Comparison of ENCODE assay signal across 29 mouse cellular contexts in genomic region chr10:21446641-21447040, GRCm38 (mm10).
DNase-seq lines count a peak whose midpoint lies in the region; ATAC-seq and TF ChIP-seq lines count a peak whose summit lies in the region.
"Had no signal": no experiment of that assay in that cellular context is flagged by ENCODE, and none has a peak within 500 bp of the region (broad histone marks: within the 10 kb centered on the region; RNA-seq: fewer than 3 reads in every experiment).

No protein-coding gene starts in this region.

- intact Hi-C loops in heart, postnatal 25 days (cut with DNase I) = no loop called here

- peak; percentile 16 to 62 for DNase-seq in frontal cortex, postnatal 36 days (ENCODE audit: low spot score in 2 of 2)
- no peak for DNase-seq in frontal cortex, postnatal 10 days (ENCODE audit: low spot score in 2 of 2)
- DNase-seq in limb, embryonic 10.5 days (ENCODE audit: low spot score) = no peak
- no peak for DNase-seq in stomach, postnatal 0 days (ENCODE audit: low spot score)
- peak; percentile 62 for DNase-seq in telencephalon, adult 2 months (ENCODE audit: low read depth, low spot score)
- no peak for DNase-seq in heart, postnatal 25 days (ENCODE audit: low spot score)
- DNase-seq: adrenal gland, postnatal 36 days; cerebellum, adult 11 months; cerebellum, postnatal 10 days; gastrocnemius, postnatal 25 days; heart, adult 2 months; heart, postnatal 36 days; kidney, adult 2 months; kidney, postnatal 10 days; retina, postnatal 1 day; spleen, adult 18-20 months; thymus, postnatal 25 days had no signal

- TF ChIP-seq EP300 in stomach, postnatal 0 days (optimal IDR thresholded peaks at IDR 0.05) = no peak

- no peak overlapping the region for H3K27ac ChIP-seq in limb, embryonic 13.5 days
- H3K27ac ChIP-seq in limb, embryonic 10.5 days = no peak overlapping the region
- H3K27ac ChIP-seq in stomach, embryonic 15.5 days = 0 out of 2 replicates have a peak overlapping the region, but pooled peaks have one; percentile 17
- no peak overlapping the region for H3K27ac ChIP-seq in stomach, postnatal 0 days (replicated peaks)
- H3K27ac ChIP-seq: heart, adult 2 months; hindbrain, embryonic 13.5 days; layer of hippocampus, adult 2 months; macrophage; neural tube, embryonic 13.5 days had no signal

- no peak overlapping the region for H3K4me2 ChIP-seq in limb, embryonic 13.5 days (replicated peaks)
- no peak overlapping the region for H3K4me2 ChIP-seq in stomach, embryonic 15.5 days
- H3K4me2 ChIP-seq in stomach, postnatal 0 days (replicated peaks; ENCODE audit: low read depth) = no peak overlapping the region
- H3K4me2 ChIP-seq: hindbrain, embryonic 13.5 days; neural tube, embryonic 13.5 days had no signal

- TF ChIP-seq CTCF in stomach, postnatal 0 days (IDR thresholded peaks at IDR 0.05; ENCODE audit: low read depth) = no peak

- no peak overlapping the region for H3K9ac ChIP-seq in limb, embryonic 13.5 days
- no peak overlapping the region for H3K9ac ChIP-seq in stomach, embryonic 15.5 days
- no peak overlapping the region for H3K9ac ChIP-seq in stomach, postnatal 0 days (ENCODE audit: low read length)
- H3K9ac ChIP-seq: hindbrain, embryonic 13.5 days; neural tube, embryonic 13.5 days had no signal

- no peak overlapping the region for H3K4me3 ChIP-seq in limb, embryonic 13.5 days
- no peak overlapping the region for H3K4me3 ChIP-seq in limb, embryonic 10.5 days
- no peak overlapping the region for H3K4me3 ChIP-seq in stomach, embryonic 15.5 days (replicated peaks)
- no peak overlapping the region for H3K4me3 ChIP-seq in stomach, postnatal 0 days (ENCODE audit: low read depth, low read length)
- H3K4me3 ChIP-seq: heart, adult 2 months; hindbrain, embryonic 13.5 days; layer of hippocampus, adult 2 months; myocyte; neural tube, embryonic 13.5 days had no signal

- peaks cover 38% of the 10 kb centered on the region for H3K4me1 ChIP-seq in limb, embryonic 13.5 days
- peaks cover 14% of the 10 kb centered on the region for H3K4me1 ChIP-seq in limb, embryonic 10.5 days
- H3K4me1 ChIP-seq in stomach, embryonic 15.5 days = peaks cover 5% of the 10 kb centered on the region; the same call in 1 of the 2 replicates
- no peaks in the 10 kb centered on the region for H3K4me1 ChIP-seq in stomach, postnatal 0 days (replicated peaks; ENCODE audit: control insufficient read depth, insufficient read depth)

- ATAC-seq in limb, embryonic 13.5 days (ENCODE audit: low FRiP score, low read depth) = peak; percentile 78
- ATAC-seq in stomach, embryonic 15.5 days (ENCODE audit: insufficient read depth, low FRiP score, low read depth) = no peak
- no peak for ATAC-seq in stomach, postnatal 0 days (ENCODE audit: low FRiP score, low TSS enrichment)
- ATAC-seq: CD4-positive, CD25-positive, alpha-beta regulatory T cell, adult 4 months; forebrain, embryonic 14.5 days; inflammation-experienced regulatory T-cells, adult 6 months; lung, postnatal 0 days; midbrain, embryonic 16.5 days had no signal

- H3K9me3 ChIP-seq in limb, embryonic 13.5 days = peaks cover 3% of the 10 kb centered on the region; the same call in 1 of the 2 replicates
- no peaks in the 10 kb centered on the region for H3K9me3 ChIP-seq in limb, embryonic 10.5 days (replicated peaks)
- H3K9me3 ChIP-seq in stomach, embryonic 15.5 days = no peaks in the 10 kb centered on the region
- no peaks in the 10 kb centered on the region for H3K9me3 ChIP-seq in stomach, postnatal 0 days (ENCODE audit: control insufficient read depth, low read length)
- H3K9me3 ChIP-seq: hindbrain, embryonic 13.5 days; neural tube, embryonic 13.5 days had no signal

- WGBS in limb, embryonic 13.5 days = 29% methylated on average over 12 of the region's 12 CpGs
- 77% methylated on average over 12 of the region's 12 CpGs for WGBS in limb, embryonic 10.5 days
- 51% methylated on average over 12 of the region's 12 CpGs for WGBS in stomach, embryonic 15.5 days
- 42% methylated on average over 12 of the region's 12 CpGs for WGBS in stomach, postnatal 0 days

- no peaks in the 10 kb centered on the region for H3K36me3 ChIP-seq in limb, embryonic 13.5 days
- H3K36me3 ChIP-seq in limb, embryonic 10.5 days = no peaks in the 10 kb centered on the region
- no peaks in the 10 kb centered on the region for H3K36me3 ChIP-seq in stomach, embryonic 15.5 days
- H3K36me3 ChIP-seq in stomach, postnatal 0 days (ENCODE audit: control insufficient read depth, insufficient read depth, low read length) = no peaks in the 10 kb centered on the region
- H3K36me3 ChIP-seq: hindbrain, embryonic 13.5 days; neural tube, embryonic 13.5 days had no signal

- no peaks in the 10 kb centered on the region for H3K27me3 ChIP-seq in limb, embryonic 13.5 days
- no peaks in the 10 kb centered on the region for H3K27me3 ChIP-seq in limb, embryonic 10.5 days (ENCODE audit: low read depth, poor library complexity, severe bottlenecking)
- no peaks in the 10 kb centered on the region for H3K27me3 ChIP-seq in stomach, embryonic 15.5 days (replicated peaks)
- no peaks in the 10 kb centered on the region for H3K27me3 ChIP-seq in stomach, postnatal 0 days (ENCODE audit: control insufficient read depth, insufficient read depth, low read length)
- H3K27me3 ChIP-seq: hindbrain, embryonic 13.5 days; neural tube, embryonic 13.5 days had no signal

Comparison
In these comparisons a context has a peak if more than half of its experiments do, and no peak if none do; other contexts are left out.
1. DNase-seq: peak in frontal cortex, postnatal 36 days (2 of 2) and telencephalon, adult 2 months (single experiment); none in frontal cortex, postnatal 10 days (0 of 2), limb, embryonic 10.5 days (single experiment), stomach, postnatal 0 days (single experiment) and heart, postnatal 25 days (single experiment).